Mouse (Mus musculus): ENCODE data around the gene Gpc4. TPM values are rescaled to one million over a fixed set of nuclear protein-coding genes. Genes with fewer than 3 reads are reported as not detected.

Gpc4 gene
- polyA plus RNA-seq (2021) = 356 TPM

DNA sequence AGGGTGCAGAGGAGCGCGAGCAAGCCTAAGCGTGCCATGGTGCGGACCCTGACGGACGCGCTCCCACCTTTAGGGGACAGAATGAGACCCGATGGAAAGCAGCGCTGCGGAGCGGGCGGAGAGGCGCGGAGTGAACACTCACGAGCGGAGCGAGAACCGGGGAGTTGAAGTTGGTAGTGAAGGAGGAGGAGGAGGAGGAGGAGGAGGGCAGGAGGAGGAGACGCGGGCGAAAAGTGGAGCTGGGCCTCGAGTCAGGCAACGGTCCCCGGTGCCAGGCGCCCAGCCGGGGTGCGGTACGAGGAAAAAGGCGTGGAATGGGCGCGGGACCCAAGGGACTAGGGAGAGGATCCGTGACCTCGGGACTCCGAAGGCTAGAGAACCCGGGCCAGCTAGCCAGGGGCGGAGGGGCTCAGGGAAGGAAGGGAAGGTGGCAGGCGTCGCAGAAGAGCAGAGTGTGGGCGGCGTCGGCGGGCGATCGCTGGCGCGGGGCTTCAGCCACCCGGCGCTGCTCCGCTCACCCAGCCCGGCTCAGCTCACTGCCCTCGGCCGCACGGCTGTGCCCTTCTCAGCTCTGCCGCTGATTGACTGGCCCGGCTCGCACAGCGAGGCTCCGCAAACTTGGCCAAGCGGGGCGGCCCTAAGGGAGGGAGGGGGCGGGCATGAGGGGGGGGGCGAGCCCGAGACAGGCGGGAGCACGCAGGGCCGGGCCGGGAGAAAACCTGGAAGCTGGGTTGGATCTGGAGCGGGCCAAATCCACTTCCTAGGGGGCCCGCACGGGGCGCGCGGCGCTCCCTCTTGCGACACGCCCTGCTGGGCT, at the start of gene Gpc4:
Gpc4 (minus strand) TSS at position 515 of the 817 bp plus-strand sequence.
- in situ Hi-C loops (cut with MboI; ENCODE audit: low pct_unique_long_range_greater_than_20kb) = loop anchor here (5.0 to 10.0 kb wide), 2 partner anchors 97 to 180 kb away; no protein-coding TSS in a partner anchor
- POLR2A ChIA-PET = interaction anchor here (0.7 kb wide), 1 partner anchor 203 kb away, joined by 3 read pairs; no protein-coding TSS in a partner anchor

DNA sequence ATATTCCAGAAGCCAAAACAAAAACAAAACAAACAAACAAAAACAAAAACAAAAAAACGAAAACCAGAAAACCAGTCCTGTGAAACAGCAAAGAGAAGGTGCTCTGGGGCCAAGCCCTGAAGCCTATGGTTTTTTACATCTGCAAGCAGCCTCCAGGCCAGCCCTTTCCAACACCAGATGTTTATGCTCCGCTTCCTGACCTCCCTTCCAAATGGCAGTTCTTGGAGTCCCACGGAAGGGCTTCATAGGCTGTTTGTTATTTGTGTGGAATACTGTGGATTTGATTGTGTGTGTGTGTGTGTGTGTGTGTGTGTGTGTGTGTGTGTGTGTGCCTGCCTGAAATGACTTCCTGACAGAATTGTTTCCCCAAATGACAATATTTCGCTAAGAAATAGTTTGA, 47.8 kb upstream of the Gpc4 start:
- in situ Hi-C loops (cut with MboI; ENCODE audit: low pct_unique_long_range_greater_than_20kb) = no loop called here
- H3K27me3 ChIP-seq = peaks cover 3% of the 10 kb centered on the region
- ATAC-seq (no peak), DNase-seq (ENCODE audit: low read depth, low spot score) (no peak)
- TF ChIP-seq CTCF (IDR thresholded peaks at IDR 0.05) = no peak
- POLR2A ChIA-PET = no interaction called here
- CTCF ChIA-PET = no interaction called here

More for the DNA sequence above, at the start of gene Gpc4:
- no peaks in the 10 kb centered on the region for H3K27me3 ChIP-seq
- ATAC-seq (peak; percentile 82), DNase-seq (ENCODE audit: low read depth, low spot score) (no peak)
- TF ChIP-seq CTCF (IDR thresholded peaks at IDR 0.05) = no peak
- CTCF ChIA-PET = interaction anchor here (0.7 kb wide), 1 partner anchor 115 kb away, joined by 3 read pairs; no protein-coding TSS in a partner anchor

DNA sequence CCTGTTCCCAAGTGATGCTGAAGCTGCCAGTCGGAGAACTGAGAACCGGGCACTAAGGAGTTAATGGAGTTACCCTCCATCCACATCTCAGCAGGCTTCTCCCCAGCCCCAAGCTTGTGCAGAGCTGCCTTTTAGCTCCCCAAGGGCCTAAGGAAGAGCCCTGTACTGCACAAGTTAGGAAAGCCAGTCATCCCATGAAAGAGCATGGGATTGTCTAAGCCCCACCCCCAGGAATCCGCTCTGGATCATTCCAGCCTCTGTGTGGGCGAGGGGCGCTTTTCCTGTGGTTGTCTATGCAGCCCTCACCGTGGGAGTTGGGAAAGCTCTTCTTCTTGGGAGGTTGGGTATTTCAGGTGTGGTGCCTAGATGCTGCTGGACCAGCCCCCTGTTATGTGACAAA, 34.8 kb upstream of the Gpc4 start:
- H3K27me3 ChIP-seq = peaks cover 9% of the 10 kb centered on the region
- POLR2A ChIA-PET = interaction anchor here (0.6 kb wide), 1 partner anchor 348 kb away, joined by 3 read pairs; no protein-coding TSS in a partner anchor
- ATAC-seq (no peak), DNase-seq (ENCODE audit: low read depth, low spot score) (no peak)
- CTCF ChIA-PET = no interaction called here
- TF ChIP-seq CTCF (IDR thresholded peaks at IDR 0.05) = no peak
- in situ Hi-C loops (cut with MboI; ENCODE audit: low pct_unique_long_range_greater_than_20kb) = no loop called here

DNA sequence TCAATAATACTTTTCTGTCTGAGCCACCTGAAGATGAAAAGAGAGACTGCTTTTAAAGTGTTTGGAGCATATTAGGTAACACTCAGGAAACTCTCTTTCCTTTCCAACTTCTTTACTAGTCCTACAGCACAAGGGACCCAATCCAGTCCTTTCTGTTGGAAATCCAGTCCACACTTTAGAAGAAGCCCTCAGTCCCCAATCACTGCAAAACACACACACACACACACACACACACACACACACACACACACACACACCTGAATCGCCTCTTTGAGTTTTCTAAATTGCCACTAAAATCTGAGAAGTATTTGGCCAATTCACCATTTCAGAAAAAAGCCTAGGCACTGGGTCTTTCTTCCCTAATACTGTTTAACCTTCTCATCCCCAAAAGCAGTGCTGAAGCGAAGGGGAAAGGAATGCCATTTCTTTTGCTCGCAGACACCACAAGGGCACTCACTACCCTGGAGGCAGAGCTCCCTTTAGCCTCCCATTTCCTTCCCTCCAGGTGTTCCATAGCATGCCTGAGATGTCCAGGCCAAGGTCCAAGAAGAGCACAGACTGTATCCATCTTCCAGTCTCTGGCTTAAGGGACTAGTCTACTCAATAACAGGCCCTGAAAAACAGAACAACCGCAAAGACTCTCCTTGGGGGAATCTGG, 28.4 kb upstream of the Gpc4 start:
- POLR2A ChIA-PET = no interaction called here
- DNase-seq (ENCODE audit: low read depth, low spot score) (no peak), ATAC-seq (no peak)
- CTCF ChIA-PET = interaction anchor here (1.8 kb wide), 1 partner anchor 8 kb away, joined by 4 read pairs; no protein-coding TSS in a partner anchor
- H3K27me3 ChIP-seq = peaks cover 19% of the 10 kb centered on the region
- in situ Hi-C loops (cut with MboI; ENCODE audit: low pct_unique_long_range_greater_than_20kb) = no loop called here
- no peak for TF ChIP-seq CTCF (IDR thresholded peaks at IDR 0.05)

DNA sequence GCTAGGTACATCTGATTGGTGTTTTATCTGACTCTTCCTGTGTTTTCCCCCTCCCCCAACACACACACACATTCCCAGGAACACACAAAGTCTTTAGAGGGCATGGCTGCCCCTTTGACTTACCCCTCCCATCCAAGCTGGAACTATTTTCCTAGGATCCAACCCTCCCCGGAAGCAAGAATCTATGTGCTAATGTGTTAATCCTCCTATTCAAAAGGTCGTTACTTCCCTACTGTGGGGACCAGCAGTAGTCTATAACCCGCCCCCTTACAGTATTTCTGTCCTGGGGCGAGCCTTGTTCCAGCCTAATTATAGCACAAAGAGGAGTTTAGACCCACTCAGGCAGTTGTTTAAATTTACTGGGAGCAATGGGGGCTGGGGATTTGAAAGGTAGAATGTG, 24.0 kb upstream of the Gpc4 start:
- POLR2A ChIA-PET = no interaction called here
- no peak for DNase-seq (ENCODE audit: low read depth, low spot score)
- peaks cover 13% of the 10 kb centered on the region for H3K27me3 ChIP-seq
- TF ChIP-seq CTCF (IDR thresholded peaks at IDR 0.05) = no peak
- no peak for ATAC-seq
- in situ Hi-C loops (cut with MboI; ENCODE audit: low pct_unique_long_range_greater_than_20kb) = no loop called here
- CTCF ChIA-PET = no interaction called here

DNA sequence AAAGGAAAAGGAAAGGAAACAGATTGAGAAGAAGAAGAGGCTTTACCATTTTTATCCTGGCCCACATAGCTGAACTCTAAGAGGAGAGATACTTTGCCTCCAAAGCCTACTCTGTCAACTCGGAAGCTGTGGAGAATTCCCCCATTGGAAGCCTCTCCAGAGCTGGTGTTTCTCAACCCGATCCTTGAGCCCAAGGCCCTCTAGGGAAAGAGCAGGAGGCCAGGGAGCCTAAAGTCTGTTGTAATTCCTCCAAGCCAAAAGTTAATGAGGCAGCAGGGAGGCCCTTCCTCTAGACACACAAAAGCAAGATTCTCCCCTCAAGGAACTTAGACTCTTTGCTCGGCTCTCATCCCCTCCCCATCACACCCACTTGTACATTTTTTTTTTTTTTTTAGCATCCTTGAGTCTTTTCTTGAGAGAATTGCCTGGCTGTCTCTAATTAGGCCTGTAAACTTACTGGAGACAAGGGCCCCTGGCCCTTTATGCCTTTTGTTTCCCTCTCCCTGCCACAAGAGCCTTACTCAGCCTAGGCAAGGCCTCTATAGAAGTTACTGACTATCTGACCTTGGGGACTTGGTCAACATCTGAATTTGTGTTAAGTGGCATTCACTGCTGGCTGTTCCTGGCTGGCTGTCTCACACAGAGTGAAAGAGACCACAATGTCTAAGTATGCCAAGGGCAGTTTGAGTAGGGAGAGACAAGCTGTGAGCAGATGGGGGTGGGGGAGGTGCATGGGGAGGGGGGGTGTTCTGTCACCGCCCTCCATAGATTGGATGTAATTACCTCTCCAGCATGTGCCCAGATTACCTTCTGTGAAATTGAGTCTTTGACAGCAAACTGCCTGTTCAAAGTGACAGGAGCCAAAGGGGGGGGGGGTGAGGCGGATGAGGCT, 18.7 kb upstream of the Gpc4 start:
- DNase-seq (ENCODE audit: low read depth, low spot score) (no peak), ATAC-seq (no peak)
- TF ChIP-seq CTCF (IDR thresholded peaks at IDR 0.05) = no peak
- H3K27me3 ChIP-seq = peaks cover 2% of the 10 kb centered on the region
- in situ Hi-C loops (cut with MboI; ENCODE audit: low pct_unique_long_range_greater_than_20kb) = no loop called here
- ChIA-PET CTCF (no interaction called here), POLR2A (no interaction called here)

DNA sequence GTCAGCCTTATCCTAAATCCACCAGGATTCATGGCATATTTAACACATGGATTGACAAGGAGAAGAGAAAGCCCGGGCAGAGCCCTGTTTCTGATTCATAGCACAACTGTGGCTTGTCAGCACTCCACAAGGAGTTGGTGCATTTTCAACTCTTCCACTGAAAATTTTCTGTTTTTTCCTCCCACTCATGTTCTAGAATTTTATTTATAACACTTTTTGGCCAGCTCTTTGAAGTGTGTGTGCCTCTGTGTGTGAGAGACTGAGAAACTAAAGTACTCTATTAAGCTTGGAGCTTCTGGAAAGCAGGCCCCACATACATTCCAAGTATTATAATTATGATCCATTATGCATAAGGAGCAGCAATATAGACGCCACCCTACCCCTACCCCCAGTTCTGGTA, 16.3 kb upstream of the Gpc4 start:
- DNase-seq (ENCODE audit: low read depth, low spot score) (no peak), ATAC-seq (no peak)
- in situ Hi-C loops (cut with MboI; ENCODE audit: low pct_unique_long_range_greater_than_20kb) = no loop called here
- ChIA-PET POLR2A (no interaction called here), CTCF (interaction anchor here (0.7 kb wide), 1 partner anchor 12 kb away, joined by 3 read pairs; no protein-coding TSS in a partner anchor)
- TF ChIP-seq CTCF (IDR thresholded peaks at IDR 0.05) = no peak
- H3K27me3 ChIP-seq = no peaks in the 10 kb centered on the region

DNA sequence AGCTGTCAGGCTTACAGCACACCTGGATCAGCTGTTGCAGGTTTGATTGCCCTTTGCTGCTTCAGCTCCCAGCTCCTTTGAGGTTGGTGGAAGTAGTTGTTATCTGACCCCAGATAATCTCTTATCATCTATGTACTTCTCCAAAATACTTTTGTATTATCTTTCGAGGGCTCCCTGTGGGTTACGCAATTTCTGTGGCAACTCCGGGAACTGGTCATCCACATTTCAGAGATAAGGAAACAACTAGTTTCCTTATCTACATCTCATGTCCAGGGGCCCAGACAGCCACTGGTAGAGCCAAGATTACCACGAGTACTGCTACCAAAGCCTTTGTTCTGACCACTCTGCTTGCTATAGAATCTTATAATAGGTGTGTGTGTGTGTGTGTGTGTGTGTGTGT, 12.0 kb upstream of the Gpc4 start:
- no peaks in the 10 kb centered on the region for H3K27me3 ChIP-seq
- ChIA-PET CTCF (no interaction called here), POLR2A (no interaction called here)

DNA sequence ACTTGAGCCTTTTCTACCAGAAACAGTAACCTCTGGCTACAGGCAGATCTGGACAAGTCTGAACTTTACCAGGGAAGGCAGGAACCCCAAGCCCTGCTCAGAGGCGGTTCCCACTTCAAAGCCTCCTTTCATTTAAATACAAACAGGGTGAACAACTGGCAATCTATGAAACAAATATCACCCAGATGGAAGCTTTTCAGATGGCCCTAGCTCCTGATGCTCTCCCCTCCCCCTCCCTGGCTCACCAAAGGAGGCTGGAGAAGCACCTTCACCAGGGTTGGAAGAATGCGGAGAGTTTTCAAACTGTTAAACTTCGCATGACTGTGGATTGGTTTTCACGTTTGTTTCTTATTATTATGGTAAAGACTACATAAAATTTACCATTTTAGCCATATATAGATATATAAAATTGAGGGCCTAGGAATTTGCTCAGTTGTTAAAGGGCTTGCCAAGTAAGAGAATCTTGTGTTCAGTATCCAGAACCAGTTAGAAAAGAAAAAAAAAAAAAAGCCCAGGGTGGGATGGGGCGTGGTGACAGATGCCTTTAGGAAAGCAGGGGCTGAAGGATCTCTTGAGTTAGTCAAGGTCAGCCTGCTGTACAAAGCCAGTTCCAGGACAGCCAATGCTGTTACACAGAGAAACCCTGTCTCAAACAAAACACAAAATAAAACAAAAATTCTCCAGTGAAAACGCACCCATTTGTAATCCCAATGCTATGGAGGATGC, 2.6 kb upstream of the Gpc4 start:
- DNase-seq (ENCODE audit: low read depth, low spot score) (no peak), ATAC-seq (no peak)
- no peak for TF ChIP-seq CTCF (IDR thresholded peaks at IDR 0.05)
- peaks cover 6% of the 10 kb centered on the region for H3K27me3 ChIP-seq
- ChIA-PET POLR2A (no interaction called here), CTCF (no interaction called here)
- in situ Hi-C loops (cut with MboI; ENCODE audit: low pct_unique_long_range_greater_than_20kb) = loop anchor here (5.0 to 10.0 kb wide), 2 partner anchors 95 to 177 kb away; no protein-coding TSS in a partner anchor

More for the DNA sequence above, 12.0 kb upstream of the Gpc4 start:
- no peak for DNase-seq (ENCODE audit: low read depth, low spot score)
- no peak for ATAC-seq
- in situ Hi-C loops (cut with MboI; ENCODE audit: low pct_unique_long_range_greater_than_20kb) = no loop called here
- TF ChIP-seq CTCF (IDR thresholded peaks at IDR 0.05) = no peak

DNA sequence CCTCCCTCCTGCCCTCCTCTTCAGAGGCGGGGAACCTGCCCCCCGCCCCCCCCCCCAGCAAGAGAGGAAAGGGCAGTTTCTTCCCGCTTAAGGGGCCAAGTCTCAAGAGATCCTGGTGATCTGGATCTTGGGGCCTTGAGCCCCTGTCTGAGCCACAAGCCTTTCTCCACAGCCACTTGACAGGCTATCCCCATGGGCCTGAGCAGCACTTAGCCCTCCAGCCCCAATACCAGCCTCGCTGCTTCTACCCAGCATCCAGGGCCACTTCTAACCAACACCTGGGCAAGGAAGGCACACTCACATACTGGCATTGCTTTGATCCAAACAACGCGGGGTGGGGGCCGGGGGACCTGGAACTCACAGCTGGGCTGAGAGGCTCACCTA, 495 bp upstream of the Gpc4 start:
- no peak for TF ChIP-seq CTCF (IDR thresholded peaks at IDR 0.05)
- DNase-seq (ENCODE audit: low read depth, low spot score) = no peak
- H3K27me3 ChIP-seq = no peaks in the 10 kb centered on the region
- no peak for ATAC-seq
- ChIA-PET POLR2A (interaction anchor here (1.1 kb wide), 1 partner anchor 13 kb away, joined by 5 read pairs; no protein-coding TSS in a partner anchor), CTCF (no interaction called here)
- in situ Hi-C loops (cut with MboI; ENCODE audit: low pct_unique_long_range_greater_than_20kb) = loop anchor here (5.0 to 10.0 kb wide), 2 partner anchors 97 to 179 kb away; no protein-coding TSS in a partner anchor

Measured in Patski (cell line).